Mouse (Mus musculus) small intestine, adult 2 months (tissue): ENCODE results near the gene Trmt11.

ENCODE experiments used
- CTCF ChIP-seq: fragments of 200-500 bp; IDR thresholded peaks from 2 replicates; pipeline ENCODE4 v1.5.1; 2012; ENCODE audit warnings: low read depth, mild to moderate bottlenecking, control low read depth, inconsistent platforms, low read length, moderate library complexity, mixed read lengths; ENCODE audit not compliant: insufficient replicate concordance, insufficient read length; ENCODE audit errors: extremely low read depth
- POLR2A ChIP-seq: fragments of 200-500 bp; IDR thresholded peaks from 2 replicates; pipeline ENCODE4 v1.6.1; 2012; ENCODE audit warnings: low read depth, mild to moderate bottlenecking, control low read depth, inconsistent platforms, low read length, moderate library complexity

- no peak for TF ChIP-seq POLR2A
- TF ChIP-seq CTCF: no peak
Measured at GRCm38 (mm10) chr10:30564651-30565050, 35.9 kb downstream of the Trmt11 start.
